In the genomic region with DNA sequence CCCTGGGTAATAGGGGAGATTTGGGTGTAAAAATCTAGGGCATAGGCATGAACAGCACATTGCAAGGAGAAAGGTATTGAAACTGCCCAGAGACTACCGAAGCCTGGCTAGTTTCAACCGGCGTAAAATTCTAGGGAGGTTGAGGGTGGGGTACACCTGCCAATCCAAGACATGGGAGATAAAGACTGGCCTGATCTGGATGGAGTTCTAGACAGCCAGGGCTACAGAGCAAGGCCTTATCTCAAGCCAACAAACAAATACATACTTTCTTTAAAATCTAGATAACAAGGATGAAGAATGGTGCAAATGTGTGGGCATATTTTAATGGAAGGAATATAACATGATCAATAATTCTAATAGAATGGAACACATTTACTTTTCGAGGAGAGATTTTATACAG, we compare ENCODE assay signal across 10 mouse cellular contexts. TPM values are rescaled to one million over a fixed set of nuclear protein-coding genes. Genes with fewer than 3 reads are reported as not detected.
DNase-seq lines count a peak whose midpoint lies in the region; ATAC-seq and TF ChIP-seq lines count a peak whose summit lies in the region.
"Had no signal": no experiment of that assay in that cellular context is flagged by ENCODE, and none has a peak within 500 bp of the region (broad histone marks: within the 10 kb centered on the region; RNA-seq: fewer than 3 reads in every experiment).

No protein-coding gene starts in this region.

- H3K27me3 ChIP-seq in heart, postnatal 0 days (ENCODE audit: control insufficient read depth, insufficient read depth, low read length), result no peaks in the 10 kb centered on the region
- peaks cover 7% of the 10 kb centered on the region for H3K27me3 ChIP-seq in embryonic facial prominence, embryonic 15.5 days
- peaks cover 28% of the 10 kb centered on the region for H3K27me3 ChIP-seq in limb, embryonic 12.5 days

- no peak for DNase-seq in heart, postnatal 0 days (ENCODE audit: low spot score)
- DNase-seq in heart, postnatal 25 days (ENCODE audit: low spot score), result no peak
- DNase-seq in naive thymus-derived CD4-positive, alpha-beta T cell, adult 2 months (ENCODE audit: low read depth), result peak; percentile 12
- no peak for DNase-seq in right cerebral cortex, postnatal 25 days
- no peak for DNase-seq in thymus, adult 18-20 months
- no peak for DNase-seq in kidney, adult 8-10 months
- DNase-seq: cerebellum, adult 8-10 months; right cerebral cortex, adult 18-20 months had no signal

- H3K4me2 ChIP-seq in heart, postnatal 0 days (ENCODE audit: low read depth, low read length), result peak overlapping the region; percentile 69; the same call in 1 of the 2 replicates
- peak overlapping the region; percentile 78 for H3K4me2 ChIP-seq in embryonic facial prominence, embryonic 15.5 days (replicated peaks)
- H3K4me2 ChIP-seq in limb, embryonic 12.5 days, result peak overlapping the region; percentile 73

- H3K36me3 ChIP-seq in heart, postnatal 0 days (replicated peaks; ENCODE audit: control insufficient read depth, insufficient read depth, low read length), result peaks cover 16% of the 10 kb centered on the region; the same call in 1 of the 2 replicates
- H3K36me3 ChIP-seq in embryonic facial prominence, embryonic 15.5 days, result 0 out of 2 replicates have a peak, but pooled peaks cover 6% of the 10 kb centered on the region
- H3K36me3 ChIP-seq in limb, embryonic 12.5 days, result peaks cover 31% of the 10 kb centered on the region

- no peaks in the 10 kb centered on the region for H3K9me3 ChIP-seq in heart, postnatal 0 days (replicated peaks; ENCODE audit: control insufficient read depth, low read length)
- no peaks in the 10 kb centered on the region for H3K9me3 ChIP-seq in embryonic facial prominence, embryonic 15.5 days (replicated peaks)
- no peaks in the 10 kb centered on the region for H3K9me3 ChIP-seq in limb, embryonic 12.5 days

- no peak for TF ChIP-seq EP300 in heart, postnatal 0 days (IDR thresholded peaks at IDR 0.05; ENCODE audit: low read depth)

- no peak for TF ChIP-seq CTCF in heart, postnatal 0 days (IDR thresholded peaks at IDR 0.05; ENCODE audit: low read depth)

- ATAC-seq in heart, postnatal 0 days (ENCODE audit: insufficient read depth, low read depth), result no peak
- ATAC-seq in embryonic facial prominence, embryonic 15.5 days (ENCODE audit: insufficient number of reproducible peaks, low FRiP score, low TSS enrichment, low read depth), result no peak
- no peak for ATAC-seq in limb, embryonic 12.5 days (ENCODE audit: insufficient number of reproducible peaks, insufficient read depth, low FRiP score, low TSS enrichment, low read depth)

- H3K4me1 ChIP-seq in heart, postnatal 0 days (ENCODE audit: control insufficient read depth, insufficient read depth), result peaks cover 22% of the 10 kb centered on the region
- peaks cover 27% of the 10 kb centered on the region for H3K4me1 ChIP-seq in embryonic facial prominence, embryonic 15.5 days
- H3K4me1 ChIP-seq in limb, embryonic 12.5 days (replicated peaks), result peaks cover 22% of the 10 kb centered on the region

- peak overlapping the region; percentile 72; the same call in 1 of the 2 replicates for H3K4me3 ChIP-seq in heart, postnatal 0 days (ENCODE audit: low read depth, low read length)
- peak overlapping the region; percentile 78 for H3K4me3 ChIP-seq in embryonic facial prominence, embryonic 15.5 days (replicated peaks)
- peak overlapping the region; percentile 64 for H3K4me3 ChIP-seq in limb, embryonic 12.5 days (replicated peaks)

- no peak overlapping the region for H3K9ac ChIP-seq in heart, postnatal 0 days (replicated peaks; ENCODE audit: low read depth, low read length)
- H3K9ac ChIP-seq in embryonic facial prominence, embryonic 15.5 days, result 0 out of 2 replicates have a peak overlapping the region, but pooled peaks have one; percentile 26
- H3K9ac ChIP-seq in limb, embryonic 12.5 days (replicated peaks), result peak overlapping the region; percentile 58; the same call in 1 of the 2 replicates

- 57% methylated on average over 4 of the region's 4 CpGs for WGBS in heart, postnatal 0 days
- WGBS in embryonic facial prominence, embryonic 15.5 days, result 48% methylated on average over 4 of the region's 4 CpGs
- 43% methylated on average over 4 of the region's 4 CpGs for WGBS in limb, embryonic 12.5 days

- intact Hi-C loops in heart, postnatal 25 days (cut with DNase I), result no loop called here

- no peak overlapping the region for H3K27ac ChIP-seq in heart, postnatal 0 days (ENCODE audit: low read depth)
- no peak overlapping the region for H3K27ac ChIP-seq in embryonic facial prominence, embryonic 15.5 days (replicated peaks)
- H3K27ac ChIP-seq in limb, embryonic 12.5 days, result no peak overlapping the region

RNA-seq across cellular contexts. Expression of a gene that starts 1.0 kb away (rescaled TPM):
- total RNA-seq in heart, postnatal 0 days (2014; rRNA removed; ENCODE audit: low replicate concordance), result 16.7 and 21.0 TPM in 2 replicates
- 14.2 and 18.3 TPM in 2 replicates for polyA plus RNA-seq in heart, postnatal 0 days (2015; fragmentation: Nextera tagmentation; extraction: Ambion mirVana)
- total RNA-seq in heart, postnatal 25 days (2021), result 1 to 10 TPM; 6.4 to 8.2 TPM
- 36.8 and 46.2 TPM in 2 replicates for polyA plus RNA-seq in embryonic facial prominence, embryonic 15.5 days (2015; fragmentation: Nextera tagmentation; extraction: Ambion mirVana)
- polyA plus RNA-seq in limb, embryonic 12.5 days (2016; fragmentation: Nextera tagmentation; extraction: Ambion mirVana), result 59.5 and 59.9 TPM in 2 replicates

RNA-seq across cellular contexts. Expression of a gene that starts 2.4 kb away (rescaled TPM):
- total RNA-seq in heart, postnatal 0 days (2014; rRNA removed; ENCODE audit: low replicate concordance), result 2.0 TPM in 1 of 2 replicates, not detected in the other
- 0.46 TPM in 1 of 2 replicates, not detected in the other for polyA plus RNA-seq in heart, postnatal 0 days (2015; fragmentation: Nextera tagmentation; extraction: Ambion mirVana)
- not detected for total RNA-seq in heart, postnatal 25 days (2021)
- polyA plus RNA-seq in embryonic facial prominence, embryonic 15.5 days (2015; fragmentation: Nextera tagmentation; extraction: Ambion mirVana), result 0.35 and 0.43 TPM in 2 replicates
- polyA plus RNA-seq in limb, embryonic 12.5 days (2016; fragmentation: Nextera tagmentation; extraction: Ambion mirVana), result 0.42 TPM in 1 of 2 replicates, not detected in the other

RNA-seq across cellular contexts. Expression of a gene that starts 17.3 kb away (rescaled TPM):
- total RNA-seq in heart, postnatal 0 days (2014; rRNA removed; ENCODE audit: low replicate concordance), result 150 TPM in 2 replicates
- 56.9 and 61.7 TPM in 2 replicates for polyA plus RNA-seq in heart, postnatal 0 days (2015; fragmentation: Nextera tagmentation; extraction: Ambion mirVana)
- 100 to 1,000 TPM; 210 to 247 TPM for total RNA-seq in heart, postnatal 25 days (2021)
- polyA plus RNA-seq in embryonic facial prominence, embryonic 15.5 days (2015; fragmentation: Nextera tagmentation; extraction: Ambion mirVana), result 85.5 and 92.3 TPM in 2 replicates
- 15.2 and 15.8 TPM in 2 replicates for polyA plus RNA-seq in limb, embryonic 12.5 days (2016; fragmentation: Nextera tagmentation; extraction: Ambion mirVana)
